14 mouse cellular contexts compared by ENCODE assay signal in the genomic region with DNA sequence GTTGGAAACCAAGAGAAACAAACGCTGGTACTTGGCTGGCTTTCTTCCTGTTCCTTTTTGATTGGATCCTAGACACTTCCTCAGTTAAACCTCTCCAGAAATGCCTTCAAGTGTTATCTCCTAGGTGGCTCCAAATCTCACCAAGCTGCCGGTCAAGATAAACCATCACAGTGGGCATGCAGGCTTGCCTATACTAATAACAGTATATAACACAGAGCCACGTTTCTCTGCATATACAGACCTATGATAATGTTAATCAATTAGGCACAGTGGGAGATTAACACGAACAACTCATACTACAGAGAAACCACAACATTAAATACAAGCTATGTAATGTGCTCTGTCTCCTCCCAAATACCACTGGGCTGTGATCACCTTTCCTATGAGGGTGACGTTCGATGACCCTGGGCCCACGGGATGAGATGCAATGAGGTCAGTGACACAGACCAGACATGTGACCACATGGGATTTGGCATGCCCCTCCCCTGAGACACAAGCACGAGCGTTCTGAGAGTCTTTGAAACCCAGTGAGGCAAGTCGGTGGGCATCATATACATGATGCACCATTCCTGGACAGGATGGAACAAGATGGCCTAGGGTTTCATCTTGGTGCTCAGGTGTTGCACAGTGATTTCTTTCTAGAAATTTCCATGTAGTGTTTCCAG. TPM values are rescaled to one million over a fixed set of nuclear protein-coding genes. Genes with fewer than 3 reads are reported as not detected.
A peak's percentile ranks its signal among the peaks of the same experiment; 100 is the strongest.
DNase-seq lines count a peak whose midpoint lies in the region; ATAC-seq and TF ChIP-seq lines count a peak whose summit lies in the region.
"Had no signal": no experiment of that assay in that cellular context is flagged by ENCODE, and none has a peak within 500 bp of the region (broad histone marks: within the 10 kb centered on the region; RNA-seq: fewer than 3 reads in every experiment).

No protein-coding gene starts in this region.

- no peaks in the 10 kb centered on the region for H3K36me3 ChIP-seq in heart, embryonic 11.5 days (ENCODE audit: control insufficient read depth, insufficient read depth, low read length)
- H3K36me3 ChIP-seq in midbrain, embryonic 11.5 days (ENCODE audit: control insufficient read depth, insufficient read depth, low read length) = no peaks in the 10 kb centered on the region
- H3K36me3 ChIP-seq in midbrain, embryonic 16.5 days (ENCODE audit: control insufficient read depth, insufficient read depth, low read length) = no peaks in the 10 kb centered on the region
- H3K36me3 ChIP-seq in MEL (ENCODE audit: control insufficient read depth in 1 of 2, insufficient read depth in 2 of 2, low read length in 2 of 2) = peaks cover 0 to 3% of the 10 kb centered on the region in 2 experiments; a peak in 1 of 4 replicates
- no peaks in the 10 kb centered on the region for H3K36me3 ChIP-seq in midbrain, embryonic 15.5 days (replicated peaks)
- H3K36me3 ChIP-seq: forebrain, embryonic 12.5 days had no signal

- WGBS in heart, embryonic 11.5 days (ENCODE audit: insufficient replicate concordance) = 73% methylated on average over 10 of the region's 10 CpGs
- WGBS in midbrain, embryonic 11.5 days = 82% methylated on average over 10 of the region's 10 CpGs
- 83% methylated on average over 10 of the region's 10 CpGs for WGBS in midbrain, embryonic 16.5 days
- WGBS in midbrain, embryonic 15.5 days = 78% methylated on average over 10 of the region's 10 CpGs

- H3K9me3 ChIP-seq in heart, embryonic 11.5 days (replicated peaks; ENCODE audit: control insufficient read depth, low read length) = no peaks in the 10 kb centered on the region
- no peaks in the 10 kb centered on the region for H3K9me3 ChIP-seq in midbrain, embryonic 11.5 days (ENCODE audit: control insufficient read depth, low read length)
- H3K9me3 ChIP-seq in midbrain, embryonic 16.5 days (replicated peaks; ENCODE audit: control insufficient read depth, low read length, poor library complexity, severe bottlenecking) = no peaks in the 10 kb centered on the region
- no peaks in the 10 kb centered on the region for H3K9me3 ChIP-seq in MEL (replicated peaks; ENCODE audit: insufficient read depth, low read length)
- H3K9me3 ChIP-seq in midbrain, embryonic 15.5 days = no peaks in the 10 kb centered on the region
- H3K9me3 ChIP-seq: forebrain, embryonic 12.5 days had no signal

- no peak overlapping the region for H3K4me2 ChIP-seq in heart, embryonic 11.5 days
- H3K4me2 ChIP-seq in midbrain, embryonic 11.5 days = no peak overlapping the region
- no peak overlapping the region for H3K4me2 ChIP-seq in midbrain, embryonic 16.5 days (ENCODE audit: low read length)
- H3K4me2 ChIP-seq in midbrain, embryonic 15.5 days = no peak overlapping the region
- H3K4me2 ChIP-seq: forebrain, embryonic 12.5 days; lung, embryonic 14.5 days had no signal

- no peak overlapping the region for H3K9ac ChIP-seq in heart, embryonic 11.5 days (ENCODE audit: low read depth, low read length)
- no peak overlapping the region for H3K9ac ChIP-seq in midbrain, embryonic 11.5 days (ENCODE audit: low read length)
- no peak overlapping the region for H3K9ac ChIP-seq in midbrain, embryonic 16.5 days (ENCODE audit: low read depth, low read length)
- no peak overlapping the region for H3K9ac ChIP-seq in MEL (ENCODE audit: control insufficient read depth, low read depth, low read length, poor library complexity, severe bottlenecking)
- no peak overlapping the region for H3K9ac ChIP-seq in midbrain, embryonic 15.5 days
- H3K9ac ChIP-seq: forebrain, embryonic 12.5 days; lung, embryonic 14.5 days had no signal

- H3K4me1 ChIP-seq in heart, embryonic 11.5 days (ENCODE audit: control insufficient read depth, insufficient read depth, low read length) = peaks cover 15% of the 10 kb centered on the region
- H3K4me1 ChIP-seq in midbrain, embryonic 11.5 days (ENCODE audit: control insufficient read depth, insufficient read depth, low read length) = no peaks in the 10 kb centered on the region
- no peaks in the 10 kb centered on the region for H3K4me1 ChIP-seq in midbrain, embryonic 16.5 days (ENCODE audit: control insufficient read depth, insufficient read depth, low read length)
- H3K4me1 ChIP-seq in MEL (ENCODE audit: control insufficient read depth in 1 of 2, insufficient read depth in 2 of 2, low read length in 2 of 2) = peaks cover 2 to 13% of the 10 kb centered on the region in 2 experiments; a peak in 3 of 4 replicates
- H3K4me1 ChIP-seq in midbrain, embryonic 15.5 days = no peaks in the 10 kb centered on the region
- H3K4me1 ChIP-seq: forebrain, embryonic 12.5 days had no signal

- H3K4me3 ChIP-seq in heart, embryonic 11.5 days (ENCODE audit: low read depth, low read length) = no peak overlapping the region
- H3K4me3 ChIP-seq in midbrain, embryonic 11.5 days (ENCODE audit: low read depth, low read length) = no peak overlapping the region
- no peak overlapping the region for H3K4me3 ChIP-seq in midbrain, embryonic 16.5 days (ENCODE audit: low read depth, low read length)
- H3K4me3 ChIP-seq in MEL (ENCODE audit: control insufficient read depth in 1 of 2, insufficient read depth in 1 of 2, low read depth in 2 of 2, low read length in 2 of 2) = no peak overlapping the region
- no peak overlapping the region for H3K4me3 ChIP-seq in midbrain, embryonic 15.5 days
- H3K4me3 ChIP-seq: forebrain, embryonic 12.5 days had no signal

- no peak for TF ChIP-seq CTCF in MEL (IDR thresholded peaks at IDR 0.05 in 2 of 3, conservative IDR thresholded peaks at IDR 0.05 in 1 of 3; ENCODE audit: control insufficient read depth in 1 of 3, insufficient read depth in 1 of 3, low read depth in 2 of 3, low read length in 3 of 3, poor library complexity in 1 of 3, severe bottlenecking in 1 of 3)

- no peak overlapping the region for H3K27ac ChIP-seq in heart, embryonic 11.5 days (ENCODE audit: low read depth, low read length)
- no peak overlapping the region for H3K27ac ChIP-seq in midbrain, embryonic 11.5 days (ENCODE audit: low read depth, low read length)
- no peak overlapping the region for H3K27ac ChIP-seq in midbrain, embryonic 16.5 days (ENCODE audit: low read length)
- H3K27ac ChIP-seq in MEL (ENCODE audit: control insufficient read depth, low read depth, low read length) = no peak overlapping the region
- H3K27ac ChIP-seq in midbrain, embryonic 15.5 days = no peak overlapping the region
- H3K27ac ChIP-seq: forebrain, embryonic 12.5 days had no signal

- intact Hi-C loops in heart, postnatal 14 days (cut with DNase I) = no loop called here

- TF ChIP-seq EP300 in MEL (IDR thresholded peaks at IDR 0.05; ENCODE audit: low read depth in 1 of 2, low read length in 2 of 2) = peak; percentile 51 to 64

- TF ChIP-seq POLR2A in MEL (IDR thresholded peaks at IDR 0.05; ENCODE audit: control insufficient read depth in 1 of 2, insufficient read depth in 1 of 2, low read depth in 1 of 2, low read length in 2 of 2, poor library complexity in 1 of 2) = no peak

- H3K79me2 ChIP-seq in MEL (ENCODE audit: control insufficient read depth, insufficient read depth, low read length, poor library complexity) = no peaks in the 10 kb centered on the region

- ATAC-seq in heart, embryonic 11.5 days (replicated peaks; ENCODE audit: insufficient number of reproducible peaks, low FRiP score, low TSS enrichment) = no peak
- no peak for ATAC-seq in midbrain, embryonic 11.5 days (ENCODE audit: low FRiP score)
- ATAC-seq in midbrain, embryonic 16.5 days = no peak
- no peak for ATAC-seq in midbrain, embryonic 15.5 days (replicated peaks)

- no peaks in the 10 kb centered on the region for H3K27me3 ChIP-seq in heart, embryonic 11.5 days (ENCODE audit: control insufficient read depth, insufficient read depth, low read length)
- H3K27me3 ChIP-seq in midbrain, embryonic 11.5 days (ENCODE audit: control insufficient read depth, insufficient read depth, low read length) = no peaks in the 10 kb centered on the region
- H3K27me3 ChIP-seq in midbrain, embryonic 16.5 days (ENCODE audit: control insufficient read depth, insufficient read depth, low read depth, low read length) = no peaks in the 10 kb centered on the region
- H3K27me3 ChIP-seq in MEL (ENCODE audit: control insufficient read depth in 1 of 2, insufficient read depth in 2 of 2, low read length in 2 of 2) = no peaks in the 10 kb centered on the region
- no peaks in the 10 kb centered on the region for H3K27me3 ChIP-seq in midbrain, embryonic 15.5 days (replicated peaks)
- H3K27me3 ChIP-seq: forebrain, embryonic 12.5 days had no signal

- no peak for TF ChIP-seq RAD21 in MEL (IDR thresholded peaks at IDR 0.05; ENCODE audit: low read depth, low read length)

- peak; percentile 0 to 1 for DNase-seq in heart, postnatal 14 days
- DNase-seq in midbrain, embryonic 11.5 days (ENCODE audit: low spot score, missing footprints) = peak; percentile 12
- peak; percentile 46 for DNase-seq in MEL (ENCODE audit: low read depth, low spot score)
- peak; percentile 3 for DNase-seq in gastrocnemius, postnatal 25 days
- DNase-seq in cerebellum, adult 9-11 months = no peak
- DNase-seq: cerebellum, adult 2 months; kidney, adult 8-10 months; left cerebral cortex, postnatal 4 days; lung, embryonic 14.5 days; right cerebral cortex, adult 18-20 months had no signal

TF ChIP-seq in MEL, 35 proteins besides CTCF, POLR2A, EP300 and RAD21 (continues in another document):
- TF ChIP-seq TAL1 (IDR thresholded peaks at IDR 0.05; ENCODE audit: low read length) (peak; percentile 14; the same call in 1 of the 2 replicates), E2F4 (IDR thresholded peaks at IDR 0.05; ENCODE audit: borderline replicate concordance, low read depth, low read length) (no peak), ZMIZ1 (IDR thresholded peaks at IDR 0.05; ENCODE audit: low read depth, low read length) (no peak), MYB (IDR thresholded peaks at IDR 0.05; ENCODE audit: low read depth, low read length) (no peak), SMC3 (IDR thresholded peaks at IDR 0.05; ENCODE audit: low read depth, low read length) (no peak), ETS1 (IDR thresholded peaks at IDR 0.05; ENCODE audit: low read depth, low read length) (no peak), RCOR1 (IDR thresholded peaks at IDR 0.05; ENCODE audit: low read depth, low read length) (peak; percentile 35; the same call in 1 of the 2 replicates), SIN3A (IDR thresholded peaks at IDR 0.05; ENCODE audit: low read length) (no peak), MAX (IDR thresholded peaks at IDR 0.05; ENCODE audit: low read length) (0 out of 2 replicates have a peak, but pooled peaks have one; percentile 20)

RNA-seq across cellular contexts. Expression of gene Sik1, which starts 7.7 kb away (rescaled TPM):
- total RNA-seq in heart, postnatal 14 days (2021) = 10 to 100 TPM; 41.4 to 72.2 TPM
- 21.7 and 24.3 TPM in 2 replicates for polyA plus RNA-seq in heart, embryonic 11.5 days (2014; fragmentation: Nextera tagmentation; extraction: Ambion mirVana)
- 8.9 and 14.0 TPM in 2 replicates for polyA plus RNA-seq in midbrain, embryonic 11.5 days (2014; fragmentation: Nextera tagmentation; extraction: Ambion mirVana)
- polyA plus RNA-seq in midbrain, embryonic 16.5 days (2015; fragmentation: Nextera tagmentation; extraction: Ambion mirVana) = 16.7 and 20.9 TPM in 2 replicates
- total RNA-seq in MEL (2012; rRNA removed) = 4.7 and 5.5 TPM in 2 replicates
- polyA plus RNA-seq in MEL (2012; ENCODE audit: insufficient read depth in 1 of 2, insufficient read length in 2 of 2, low read depth in 1 of 2, low replicate concordance in 2 of 2, missing spikeins in 1 of 2) = 10 to 100 TPM in 1 of 2 experiments, not detected in 1; 10.4 TPM
- 10 to 100 TPM; 17.2 to 19.6 TPM for total RNA-seq in gastrocnemius, postnatal 25 days (2021)
- 22.9 and 25.5 TPM in 2 replicates for polyA plus RNA-seq in midbrain, embryonic 15.5 days (2015; fragmentation: Nextera tagmentation; extraction: Ambion mirVana)
